Comparison of ENCODE assay signal across 11 mouse cellular contexts in genomic region chr7:99175118-99175517, GRCm38 (mm10).
"Had no signal": no experiment of that assay in that cellular context is flagged by ENCODE, and none has a peak within 500 bp of the region (broad histone marks: within the 10 kb centered on the region; RNA-seq: fewer than 3 reads in every experiment).

No protein-coding gene starts in this region.

- H3K27ac ChIP-seq: left cerebral cortex, adult 2 months; limb, embryonic 15.5 days; liver, embryonic 15.5 days; midbrain, embryonic 13.5 days had no signal

- H3K4me3 ChIP-seq: left cerebral cortex, adult 2 months; limb, embryonic 15.5 days; liver, embryonic 15.5 days; midbrain, embryonic 13.5 days had no signal

- H3K9me3 ChIP-seq: limb, embryonic 15.5 days; liver, embryonic 15.5 days; midbrain, embryonic 13.5 days had no signal

- H3K27me3 ChIP-seq: limb, embryonic 15.5 days; liver, embryonic 15.5 days; midbrain, embryonic 13.5 days had no signal

- H3K9ac ChIP-seq: limb, embryonic 15.5 days; liver, embryonic 15.5 days; lung, embryonic 14.5 days; midbrain, embryonic 13.5 days had no signal

- H3K4me1 ChIP-seq: midbrain, embryonic 13.5 days had no signal

- ATAC-seq: midbrain, embryonic 13.5 days had no signal

- H3K4me2 ChIP-seq: limb, embryonic 15.5 days; liver, embryonic 15.5 days; lung, embryonic 14.5 days; midbrain, embryonic 13.5 days had no signal

- DNase-seq: kidney, adult 18-20 months; kidney, postnatal 25 days; lung, embryonic 14.5 days; lung, postnatal 14 days; right cerebral cortex, postnatal 14 days; thymus, adult 18-20 months; thymus, postnatal 14 days had no signal

- H3K36me3 ChIP-seq: limb, embryonic 15.5 days; midbrain, embryonic 13.5 days had no signal
